In genomic region chr10:18889255-18889654, GRCm38 (mm10) we compare ENCODE assay signal across 23 mouse cellular contexts. TPM values are rescaled to one million over a fixed set of nuclear protein-coding genes. Genes with fewer than 3 reads are reported as not detected.
DNase-seq lines count a peak whose midpoint lies in the region; ATAC-seq lines count a peak whose summit lies in the region.
"Had no signal": no experiment of that assay in that cellular context is flagged by ENCODE, and none has a peak within 500 bp of the region (broad histone marks: within the 10 kb centered on the region; RNA-seq: fewer than 3 reads in every experiment).

No protein-coding gene starts in this region.

- no peak overlapping the region for H3K9ac ChIP-seq in forebrain, embryonic 16.5 days (replicated peaks; ENCODE audit: low read depth, low read length)

- H3K27ac ChIP-seq in forebrain, embryonic 16.5 days (ENCODE audit: low read length): no peak overlapping the region

- no peak overlapping the region for H3K4me2 ChIP-seq in forebrain, embryonic 16.5 days (ENCODE audit: low read length)

- no peak overlapping the region for H3K4me3 ChIP-seq in forebrain, embryonic 16.5 days (replicated peaks; ENCODE audit: low read length)

- peak; percentile 95 for DNase-seq in 416B (ENCODE audit: low read depth)
- no peak for DNase-seq in thymus, postnatal 10 days (ENCODE audit: low spot score in 2 of 2)
- DNase-seq in thymus, adult 18-20 months: no peak
- DNase-seq: adrenal gland, adult 2 months; adrenal gland, adult 8-10 months; adrenal gland, postnatal 10 days; adrenal gland, postnatal 14 days; adrenal gland, postnatal 25 days; adrenal gland, postnatal 36 days; B cell, adult 2 months; cerebellum, adult 11 months; cerebellum, adult 11-12 months; cerebellum, adult 18-20 months; cerebellum, adult 2 months had no signal

- H3K9me3 ChIP-seq in forebrain, embryonic 16.5 days (ENCODE audit: control insufficient read depth, low read length): no peaks in the 10 kb centered on the region
- H3K9me3 ChIP-seq: G1E had no signal

- WGBS in forebrain, embryonic 16.5 days: 92% methylated on average over 1 of the region's 1 CpGs

- no peaks in the 10 kb centered on the region for H3K27me3 ChIP-seq in forebrain, embryonic 16.5 days (replicated peaks; ENCODE audit: control insufficient read depth, insufficient read depth, low read length)
- H3K27me3 ChIP-seq: CH12.LX, Patski had no signal

- peak; percentile 59 for ATAC-seq in common myeloid progenitor, adult 5-6 weeks (replicated peaks; ENCODE audit: low read depth, poor library complexity, severe bottlenecking)
- ATAC-seq in megakaryocyte progenitor cell, adult 5-6 weeks (replicated peaks; ENCODE audit: poor library complexity): 0 out of 2 replicates have a peak, but pooled peaks have one; percentile 21
- no peak for ATAC-seq in forebrain, embryonic 16.5 days
- ATAC-seq: activated CD4-positive, CD25-positive, alpha-beta regulatory T cell, adult 4 months; CD4-positive, CD25-positive, alpha-beta regulatory T cell, adult 4 months; Patski had no signal

- H3K36me3 ChIP-seq in forebrain, embryonic 16.5 days (ENCODE audit: control insufficient read depth, insufficient read depth): no peaks in the 10 kb centered on the region
- H3K36me3 ChIP-seq: G1E had no signal

- H3K4me1 ChIP-seq in forebrain, embryonic 16.5 days (replicated peaks; ENCODE audit: control insufficient read depth, insufficient read depth, low read length): no peaks in the 10 kb centered on the region

RNA-seq across cellular contexts. Expression of gene Perp, which starts 44.4 kb away (rescaled TPM):
- total RNA-seq in common myeloid progenitor, adult 5-6 weeks (2017): 0.92 and 3.6 TPM in 2 replicates
- total RNA-seq in megakaryocyte progenitor cell, adult 5-6 weeks (2015): 0.42 and 1.1 TPM in 2 replicates
- 1.3 and 1.4 TPM in 2 replicates for total RNA-seq in megakaryocyte progenitor cell, adult 5-6 weeks (2017)
- polyA plus RNA-seq in forebrain, embryonic 16.5 days (2015; fragmentation: Nextera tagmentation; extraction: Ambion mirVana): 5.4 and 7.1 TPM in 2 replicates
- total RNA-seq: G1E, MEL had no signal
- polyA plus RNA-seq: G1E had no signal
